Mouse (Mus musculus): ENCODE measurements at regions not wholly inside any gene's neighbourhood (a gene's known extent, or its start where the extent isn't known, plus 50 kb on each side); places are given as distances from the start of the nearest gene placed in this dataset.
"Not testable (repeated sequence)": the region's sequence is repeated elsewhere in the genome, so short reads cannot be mapped to it uniquely, and the experiment has no call there.

DNA sequence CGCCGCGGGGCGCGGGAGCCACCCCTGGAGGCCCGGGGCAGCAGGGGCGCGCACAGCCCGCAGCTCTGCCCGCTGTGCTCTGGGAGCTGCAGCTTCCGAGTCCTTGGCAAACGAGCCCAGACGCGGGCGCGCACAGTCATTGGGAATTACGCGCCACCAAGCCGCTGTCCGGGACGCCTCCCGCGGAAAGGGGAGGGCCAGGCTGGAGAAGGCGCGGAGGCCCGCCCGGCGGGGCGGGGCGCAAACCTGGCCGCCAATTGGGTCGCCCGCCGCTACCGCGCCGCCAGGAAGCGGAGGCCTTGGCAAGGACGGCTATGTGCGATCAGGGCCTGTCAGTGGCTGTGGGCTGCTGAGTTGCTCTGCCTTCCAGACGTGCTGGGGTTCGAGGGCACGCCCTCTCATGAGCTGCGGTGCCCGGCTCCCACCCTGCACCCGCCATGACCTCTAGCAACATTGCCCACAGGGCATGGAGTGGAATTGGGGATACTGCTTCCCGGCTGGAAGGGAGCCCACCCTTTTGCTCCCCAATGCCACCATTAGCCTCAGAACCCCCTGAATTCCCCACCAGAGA lies 739.1 kb upstream of the Ywhaq start:
- TF ChIP-seq CTCF, EP300 (IDR thresholded peaks at IDR 0.05; ENCODE audit: low read depth): not testable (repeated sequence)

Data from liver, postnatal 0 days (tissue).